Mouse (Mus musculus) thymus, postnatal 4 days (tissue): Measurements from ENCODE around the gene Inpp5f.

ENCODE experiments used
- DNase-seq: peaks from one replicate; pipeline ENCODE4 v3.0.0; 2021

Inpp5f gene

DNA sequence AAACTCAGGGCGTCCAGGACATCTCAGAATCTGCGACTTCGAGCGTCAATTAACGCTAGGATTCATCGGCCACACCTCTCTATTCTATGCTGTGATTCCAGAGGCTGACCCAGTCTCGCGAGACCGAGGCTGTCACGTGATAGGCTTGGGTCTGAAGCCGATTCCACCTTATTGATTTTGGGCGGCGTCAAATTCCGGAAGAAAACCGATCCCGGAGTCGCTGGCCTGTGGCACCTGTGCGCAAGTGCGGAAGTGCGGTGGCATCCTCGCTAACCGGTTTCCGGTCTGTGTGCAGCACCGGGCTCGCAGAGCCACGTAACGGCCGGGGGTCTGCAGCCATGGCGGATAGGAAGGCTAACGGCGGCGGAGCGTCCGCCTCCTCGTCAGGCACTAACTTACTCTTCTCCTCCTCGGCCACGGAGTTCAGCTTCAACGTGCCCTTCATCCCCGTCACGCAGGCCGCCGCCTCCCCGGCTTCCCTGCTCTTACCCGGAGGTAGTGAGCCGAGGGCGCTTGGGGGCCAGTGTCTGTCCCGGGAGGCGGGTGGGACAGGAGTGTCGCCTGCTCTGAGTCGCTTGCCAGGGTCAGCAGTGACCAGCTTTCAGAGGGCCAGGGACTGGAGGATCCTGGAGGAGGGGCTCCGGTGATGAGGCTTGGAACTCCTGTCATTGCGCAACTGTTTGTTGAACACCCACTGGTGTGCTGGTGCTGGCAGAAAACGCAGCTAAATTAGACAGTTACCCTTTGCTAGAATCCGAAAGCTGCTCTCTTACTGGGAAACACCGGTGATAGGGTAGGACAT lies 133.8 kb downstream of the Inpp5f start, which contains the start of gene Sec23ip:
TSS of gene Sec23ip (plus strand) at position 260 of the 802 bp plus-strand sequence.
- peak; percentile 96 for DNase-seq
